Mouse (Mus musculus) heart, adult 2 months (tissue): Measurements from ENCODE around the gene 4931417E11Rik.

Experiments
- CTCF ChIP-seq: fragments of 200-600 bp; IDR thresholded peaks from 2 replicates; pipeline ENCODE4 v1.8.1; 2022; ENCODE audit warnings: antibody characterized with exemption, mild to moderate bottlenecking, moderate library complexity
- EP300 ChIP-seq: fragments of 200-500 bp; IDR thresholded peaks from 2 replicates; pipeline ENCODE4 v1.6.1; 2011; ENCODE audit warnings: low read depth, low read length, control low read depth; ENCODE audit not compliant: insufficient read depth
- POLR2A ChIP-seq: fragments of 200-500 bp; IDR thresholded peaks from 2 replicates; pipeline ENCODE4 v1.6.1; 2011; ENCODE audit warnings: mild to moderate bottlenecking, low read depth, low read length, control low read depth; ENCODE audit not compliant: insufficient read depth

DNA sequence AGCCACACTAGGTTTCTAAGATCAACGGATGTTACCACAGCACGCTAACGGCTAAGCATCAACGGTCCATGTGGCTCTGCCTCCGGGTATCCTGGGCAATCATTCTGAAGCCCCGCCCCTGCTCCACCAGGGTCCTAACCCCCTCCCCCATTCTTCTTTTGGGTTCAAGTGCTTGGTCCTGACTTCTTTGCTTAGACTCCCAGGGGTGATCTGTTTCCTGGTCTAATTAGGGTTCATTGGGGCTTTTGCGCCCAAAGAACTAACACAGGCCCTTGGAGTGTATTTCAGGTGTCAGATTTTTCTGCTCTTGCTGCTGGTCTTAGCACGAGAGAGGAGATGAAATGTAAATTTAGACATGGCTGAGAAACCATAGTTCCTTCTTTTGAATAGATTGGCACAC is at the start of gene 4931417E11Rik:
- no peak for TF ChIP-seq POLR2A
- no peak for TF ChIP-seq CTCF
- TF ChIP-seq EP300 = no peak
